Mouse (Mus musculus) left cerebral cortex, postnatal 4 days (tissue): Measurements from ENCODE around the gene Tfpi. TPM values are rescaled to one million over a fixed set of nuclear protein-coding genes. Genes with fewer than 3 reads are reported as not detected.
"Not testable (repeated sequence)": the region's sequence is repeated elsewhere in the genome, so short reads cannot be mapped to it uniquely, and the experiment has no call there.

Experiments
- DNase-seq: peaks from one replicate; pipeline ENCODE4 v3.0.0-alpha.2; 2022
- intact Hi-C: fragments of 180-260 bp; cut with DNase I; formaldehyde crosslinking; loops from one replicate; pipeline ENCODE4 v1.15.1; 2025
- total RNA-seq, 2 experiments: library from RNA; stranded (reverse); gene quantifications; 2 replicates each; pipeline ENCODE4 v1.2.3; 2021

Tfpi gene
- total RNA-seq, 2 experiments from 2014 or later = 9.3 to 10.3 TPM

DNA sequence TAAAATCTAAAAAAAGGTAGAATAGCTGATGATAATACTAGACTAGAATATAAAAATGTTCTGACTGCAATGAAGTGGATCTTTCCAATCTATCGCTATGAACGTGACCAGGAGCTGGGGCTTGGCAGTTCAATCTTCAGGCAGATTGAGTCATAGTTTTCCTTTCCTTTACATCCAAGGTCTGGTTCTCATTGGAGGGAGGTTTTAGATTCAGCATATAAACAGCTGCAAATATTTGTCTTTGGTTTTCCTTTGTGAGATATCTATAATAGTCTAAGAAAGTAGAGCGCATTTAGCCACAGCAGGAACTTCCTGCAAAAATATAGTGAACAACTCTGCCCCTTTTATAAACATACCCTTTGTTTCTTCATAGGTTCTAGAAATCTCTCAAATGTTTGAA is 73.9 kb downstream of the Tfpi start:
- intact Hi-C loops = no loop called here

DNA sequence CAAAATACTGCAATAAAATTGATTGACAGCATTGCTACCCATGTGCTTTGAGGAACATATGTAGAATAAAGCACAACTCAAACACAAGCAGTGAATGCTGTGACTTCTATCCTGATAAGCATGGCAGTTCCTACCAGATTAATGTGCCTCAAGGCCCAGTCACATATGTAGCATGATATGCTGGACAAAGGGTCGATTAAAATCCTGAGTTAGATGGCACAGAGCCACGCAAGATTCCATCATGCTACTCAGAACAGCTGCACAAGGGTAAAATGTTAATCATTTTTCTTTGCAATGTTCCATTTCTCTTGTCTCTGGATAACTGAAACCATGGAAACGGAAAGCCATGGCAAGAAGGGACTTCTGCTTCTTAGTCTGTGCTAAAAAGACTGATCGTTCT is 80.0 kb downstream of the Tfpi start:
- DNase-seq = no peak
- intact Hi-C loops = no loop called here

More for the DNA sequence above, 73.9 kb downstream of the Tfpi start:
- no peak for DNase-seq

DNA sequence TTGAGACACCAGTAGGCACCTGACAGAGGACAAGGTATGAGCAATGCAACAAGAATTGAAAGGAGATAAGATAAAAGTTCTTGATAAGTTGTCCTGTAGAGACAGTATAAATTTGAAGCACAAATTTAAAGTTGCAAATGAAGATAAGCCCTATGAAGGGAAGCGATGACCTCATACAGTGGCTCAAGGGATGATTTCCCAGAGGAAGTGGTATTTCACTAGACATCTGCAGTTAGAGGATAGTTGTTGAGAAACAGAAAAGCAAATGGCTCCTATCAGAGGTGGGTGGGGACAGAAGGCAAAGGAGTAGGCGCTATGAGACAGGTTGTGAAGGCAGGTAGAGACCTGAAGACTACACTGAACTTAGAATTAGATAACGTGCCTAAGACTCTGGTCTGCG is 83.3 kb downstream of the Tfpi start:
- intact Hi-C loops = no loop called here
- DNase-seq = no peak

- intact Hi-C loops = no loop called here
- DNase-seq = no peak
These were observed 87.5 kb downstream of the Tfpi start for GRCm38 (mm10) chr2:84389075-84389474.

DNA sequence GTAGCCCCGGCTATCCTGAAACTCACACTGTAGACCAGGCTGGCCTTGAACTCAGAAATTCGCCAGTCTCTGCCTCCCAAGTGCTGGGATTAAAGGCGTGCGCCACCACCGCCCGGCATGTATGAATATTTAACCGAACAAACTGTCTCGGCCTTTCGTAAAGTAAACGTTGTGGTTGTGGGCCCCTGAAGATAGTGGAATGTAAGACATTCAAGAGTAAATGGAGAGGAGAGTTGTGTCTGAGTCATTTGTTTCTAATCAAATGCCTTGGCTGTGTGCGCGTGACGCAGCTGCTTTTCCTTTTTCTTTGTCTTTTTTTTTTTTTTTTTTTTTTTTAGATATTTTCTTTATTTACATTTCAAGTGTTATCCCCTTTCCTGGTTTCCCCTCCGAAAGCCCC is 88.0 kb downstream of the Tfpi start:
- DNase-seq, intact Hi-C loops: not testable (repeated sequence)

GRCm38 (mm10) chr2:84388023-84388416 is 88.6 kb downstream of the Tfpi start:
- no peak for DNase-seq
- intact Hi-C loops = no loop called here

DNA sequence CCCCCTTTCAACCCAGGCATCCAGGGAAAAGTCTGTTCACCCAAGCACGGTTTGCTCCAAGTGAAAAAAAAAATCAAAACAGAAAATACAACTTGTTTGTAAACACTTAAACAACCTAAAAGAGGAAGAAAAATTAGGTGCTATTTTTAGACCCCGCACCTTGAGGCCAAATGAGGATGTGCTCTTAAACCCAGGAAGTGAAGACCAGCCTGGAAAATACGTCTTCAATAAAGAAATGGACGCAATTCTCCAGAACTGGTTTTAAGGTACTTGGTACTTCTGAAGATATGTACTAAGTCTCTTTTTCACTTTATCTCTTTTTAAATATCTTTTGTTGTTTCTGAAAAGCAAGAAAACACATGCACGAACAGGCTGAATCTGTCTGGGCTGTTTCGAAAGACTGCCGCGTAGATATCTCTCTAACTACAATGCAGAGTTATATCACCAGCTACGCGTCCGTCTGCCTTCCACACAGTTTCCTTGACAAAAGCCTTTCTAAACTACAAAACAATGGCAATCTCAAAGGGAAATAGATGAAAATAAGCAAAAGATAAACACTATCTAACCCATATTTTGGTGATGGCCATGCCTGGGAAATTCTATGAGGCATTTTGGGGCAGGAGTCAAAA is 89.1 kb downstream of the Tfpi start:
- intact Hi-C loops = no loop called here
- no peak for DNase-seq

- intact Hi-C loops = no loop called here
- DNase-seq = no peak
These were observed 89.8 kb downstream of the Tfpi start for GRCm38 (mm10) chr2:84386563-84387393.

- intact Hi-C loops = no loop called here
- DNase-seq = no peak
These were observed 91.5 kb downstream of the Tfpi start for GRCm38 (mm10) chr2:84384911-84385693.

- intact Hi-C loops = no loop called here
- no peak for DNase-seq
These were observed 92.7 kb downstream of the Tfpi start for GRCm38 (mm10) chr2:84383828-84384227.

Other genes starting within 250 kb of the Tfpi start
- 1 to 10 TPM; 5.7 to 7.5 TPM for gene Calcrl, start 51.4 kb downstream of the Tfpi start, total RNA-seq
- 10 to 100 TPM; 70.4 to 88.0 TPM for gene Ctnnd1, start 174.0 kb upstream of the Tfpi start, total RNA-seq
- not detected for gene Btbd18, start 182.3 kb upstream of the Tfpi start, total RNA-seq
- 100 to 1,000 TPM in 1 of 2 experiments, 10 to 100 TPM in 1; 96.5 to 104 TPM for gene Selenoh, start 194.0 kb upstream of the Tfpi start, total RNA-seq
- gene Gm28635, start 201.3 kb upstream of the Tfpi start, total RNA-seq = 10 to 100 TPM; 11.7 to 13.7 TPM
- 10 to 100 TPM; 42.5 to 45.3 TPM for gene Med19, start 201.6 kb upstream of the Tfpi start, total RNA-seq
- gene Tmx2, start 202.4 kb upstream of the Tfpi start, total RNA-seq = 100 to 1,000 TPM; 108 to 124 TPM
- 10 to 100 TPM; 34.2 to 34.8 TPM for gene Zdhhc5, start 238.4 kb upstream of the Tfpi start, total RNA-seq